Mouse (Mus musculus) liver, postnatal 0 days (tissue): ENCODE results near the gene Wdr37. TPM values are rescaled to one million over a fixed set of nuclear protein-coding genes. Genes with fewer than 3 reads are reported as not detected.

Experiments used
- ATAC-seq: fragments of 200-750 bp; cut with Nextera tagmentation; 2 replicates; pipeline ENCODE4 v1.8.0; 2017; ENCODE audit warnings: mild to moderate bottlenecking, moderate library complexity
- DNase-seq: peaks from one replicate; pipeline ENCODE4 v3.0.0-alpha.2; 2016
- H3K27ac ChIP-seq: fragments of 300-500 bp; sonication (generic); 2 replicates; pipeline ENCODE4 v1.5.1; 2014; ENCODE audit warnings: antibody characterized with exemption, moderate library complexity, mild to moderate bottlenecking, low read depth
- H3K27me3 ChIP-seq: fragments of 300-500 bp; sonication (generic); 2 replicates; pipeline ENCODE4 v1.6.1; 2014; ENCODE audit warnings: low read length, control low read depth, mixed read lengths; ENCODE audit not compliant: insufficient read depth
- H3K36me3 ChIP-seq: fragments of 300-500 bp; sonication (generic); replicated peaks from 2 replicates; pipeline ENCODE4 v1.6.1; 2014; ENCODE audit warnings: mild to moderate bottlenecking, control low read depth, low read length, moderate library complexity, mixed read lengths; ENCODE audit not compliant: insufficient read depth
- H3K4me1 ChIP-seq: fragments of 300-500 bp; sonication (generic); 2 replicates; pipeline ENCODE4 v1.6.1; 2014; ENCODE audit warnings: antibody characterized with exemption, mild to moderate bottlenecking, control low read depth; ENCODE audit not compliant: insufficient read depth
- H3K4me2 ChIP-seq: fragments of 300-500 bp; sonication (generic); 2 replicates; pipeline ENCODE4 v1.6.1; 2014; ENCODE audit warnings: low read depth, mild to moderate bottlenecking, low read length, moderate library complexity, mixed read lengths
- H3K4me3 ChIP-seq: fragments of 300-500 bp; sonication (generic); 2 replicates; pipeline ENCODE4 v1.5.1; 2014; ENCODE audit warnings: low read depth, low read length
- H3K9ac ChIP-seq: fragments of 300-500 bp; sonication (generic); replicated peaks from 2 replicates; pipeline ENCODE4 v1.6.1; 2014; ENCODE audit warnings: mild to moderate bottlenecking, moderate library complexity
- H3K9me3 ChIP-seq: fragments of 300-500 bp; sonication (generic); 2 replicates; pipeline ENCODE4 v1.6.1; 2016; ENCODE audit warnings: mild to moderate bottlenecking, control low read depth, low read length, mixed read lengths
- CTCF ChIP-seq: sonication (generic); IDR thresholded peaks from 2 replicates; pipeline ENCODE4 v1.5.1; 2016; ENCODE audit warnings: antibody characterized with exemption, low read depth
- EP300 ChIP-seq: IDR thresholded peaks from 2 replicates; pipeline ENCODE4 v1.6.1; 2016; ENCODE audit warnings: antibody characterized with exemption, low read depth, mild to moderate bottlenecking
- whole genome bisulfite sequencing: fragments of 180-500 bp; shearing (Covaris S2); extraction: QIAGEN DNeasy Blood & Tissue Kit; methylation state at CpG from one replicate; pipeline ENCODE4 v1.1.7; 2014; ENCODE audit not compliant: insufficient replicate concordance; 5-methylcytosine and 5-hydroxymethylcytosine counted together
- microRNA-seq: library from miRNA; unstranded; fragments of <30 nt; microRNA quantifications from one replicate; pipeline ENCODE4, GENCODE M21; 2016
- polyA plus RNA-seq: library from polyadenylated mRNA; unstranded; fragments of >200 nt; fragmentation: Nextera tagmentation; extraction: Ambion mirVana; gene quantifications from 2 replicates; pipeline ENCODE4 v1.2.1, GENCODE M21; 2015

Gene Wdr37
- polyA plus RNA-seq, 1 experiment from 2014 or later: 5.8 TPM

DNA sequence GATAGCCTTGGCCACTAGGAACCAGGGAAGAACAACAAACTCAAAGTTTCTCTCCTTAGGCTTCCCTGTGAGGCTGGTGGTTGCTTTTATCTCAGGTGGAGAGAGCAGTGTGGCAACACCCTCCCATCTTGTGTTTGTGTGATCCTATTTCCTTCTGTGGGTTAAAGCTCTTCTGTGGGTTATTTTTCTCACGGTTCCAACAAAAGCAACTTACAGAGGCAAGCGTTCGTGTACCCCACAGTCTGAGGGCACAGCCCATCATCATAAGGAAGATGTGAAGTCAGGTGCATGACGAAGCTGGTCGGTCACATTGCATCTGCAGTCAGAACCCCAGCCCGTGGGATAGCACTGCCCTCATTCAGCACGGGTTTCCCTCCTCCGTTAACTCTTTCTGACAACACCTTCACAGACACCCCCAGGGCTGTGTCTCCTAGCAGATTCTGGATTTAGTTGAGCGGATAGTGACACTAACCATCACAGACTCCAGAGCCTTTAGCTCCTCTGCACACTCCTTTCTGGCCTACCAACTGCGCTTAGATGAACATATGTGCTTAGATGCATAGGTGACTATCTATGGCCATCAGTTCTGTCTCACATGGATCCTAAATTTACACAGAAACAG, 87.9 kb downstream of the Wdr37 start:
- Histone ChIP-seq H3K9ac (no peak overlapping the region), H3K4me3 (no peak overlapping the region), H3K27ac (no peak overlapping the region), H3K9me3 (no peaks in the 10 kb centered on the region), H3K27me3 (no peaks in the 10 kb centered on the region), H3K4me2 (no peak overlapping the region), H3K4me1 (no peaks in the 10 kb centered on the region), H3K36me3 (no peaks in the 10 kb centered on the region)
- WGBS: 65% methylated on average over 10 of the region's 10 CpGs
- no peak for ATAC-seq
- DNase-seq: no peak
- TF ChIP-seq CTCF (no peak), EP300 (no peak)

- no peaks in the 10 kb centered on the region for H3K9me3 ChIP-seq
- H3K4me1 ChIP-seq: no peaks in the 10 kb centered on the region
- H3K9ac ChIP-seq: no peak overlapping the region
- H3K27ac ChIP-seq: no peak overlapping the region
- no peaks in the 10 kb centered on the region for H3K27me3 ChIP-seq
- DNase-seq (no peak), ATAC-seq (no peak)
- TF ChIP-seq EP300: no peak
- WGBS: 69% methylated on average over 4 of the region's 4 CpGs
- H3K4me3 ChIP-seq: no peak overlapping the region
- H3K4me2 ChIP-seq: no peak overlapping the region
- no peaks in the 10 kb centered on the region for H3K36me3 ChIP-seq
These were observed 89.1 kb downstream of the Wdr37 start for GRCm38 (mm10) chr13:8782636-8783035.

GRCm38 (mm10) chr13:8780441-8780840, 91.3 kb downstream of the Wdr37 start:
- ATAC-seq (peak; percentile 38), DNase-seq (peak; percentile 67)
- Histone ChIP-seq H3K36me3 (no peaks in the 10 kb centered on the region), H3K4me2 (no peak overlapping the region), H3K9ac (no peak overlapping the region), H3K9me3 (no peaks in the 10 kb centered on the region), H3K27ac (no peak overlapping the region), H3K4me3 (no peak overlapping the region), H3K4me1 (no peaks in the 10 kb centered on the region), H3K27me3 (no peaks in the 10 kb centered on the region)
- TF ChIP-seq EP300 (no peak), CTCF (peak; percentile 73)
- WGBS: 36% methylated on average over 4 of the region's 4 CpGs

DNA sequence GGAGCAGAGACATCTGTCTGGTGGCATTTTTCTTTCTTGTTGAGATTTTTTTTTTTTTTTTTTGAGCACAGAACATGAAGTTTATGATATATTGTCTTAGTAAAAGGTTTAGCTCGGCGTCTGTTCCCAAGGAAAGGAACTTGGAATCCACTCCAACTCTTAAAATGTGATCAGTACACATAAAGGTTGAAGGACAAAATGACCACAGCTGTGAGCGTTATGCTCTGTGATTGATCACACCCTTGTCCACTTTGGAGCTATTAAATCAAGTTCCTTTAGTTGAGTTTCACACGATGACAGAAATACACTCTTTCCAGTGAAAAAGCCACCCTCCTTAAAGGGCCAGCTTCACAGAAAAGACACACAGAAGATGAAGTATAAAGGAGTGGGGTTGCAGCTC, 101.1 kb downstream of the Wdr37 start:
- Histone ChIP-seq H3K27ac (no peak overlapping the region), H3K4me2 (no peak overlapping the region), H3K4me1 (no peaks in the 10 kb centered on the region), H3K9me3 (no peaks in the 10 kb centered on the region), H3K9ac (no peak overlapping the region), H3K27me3 (no peaks in the 10 kb centered on the region), H3K36me3 (no peaks in the 10 kb centered on the region), H3K4me3 (no peak overlapping the region)
- WGBS: 76% methylated on average over 4 of the region's 4 CpGs
- ATAC-seq: no peak
- TF ChIP-seq CTCF (no peak), EP300 (no peak)
- no peak for DNase-seq

GRCm38 (mm10) chr13:8769654-8770227, 102.0 kb downstream of the Wdr37 start:
- no peaks in the 10 kb centered on the region for H3K9me3 ChIP-seq
- no peak overlapping the region for H3K9ac ChIP-seq
- DNase-seq (no peak), ATAC-seq (no peak)
- no peaks in the 10 kb centered on the region for H3K36me3 ChIP-seq
- H3K27ac ChIP-seq: no peak overlapping the region
- WGBS: 83% methylated on average over 7 of the region's 7 CpGs
- no peak overlapping the region for H3K4me3 ChIP-seq
- no peaks in the 10 kb centered on the region for H3K27me3 ChIP-seq
- H3K4me2 ChIP-seq: no peak overlapping the region
- H3K4me1 ChIP-seq: no peaks in the 10 kb centered on the region
- TF ChIP-seq CTCF (no peak), EP300 (no peak)

- Histone ChIP-seq H3K9me3 (no peaks in the 10 kb centered on the region), H3K4me1 (no peaks in the 10 kb centered on the region), H3K9ac (no peak overlapping the region), H3K4me2 (no peak overlapping the region), H3K27ac (no peak overlapping the region), H3K27me3 (no peaks in the 10 kb centered on the region), H3K36me3 (no peaks in the 10 kb centered on the region), H3K4me3 (no peak overlapping the region)
- ATAC-seq (no peak), DNase-seq (no peak)
- 22% methylated on average over 8 of the region's 8 CpGs for WGBS
- TF ChIP-seq CTCF: no peak
- no peak for TF ChIP-seq EP300
These were observed 110.8 kb downstream of the Wdr37 start for GRCm38 (mm10) chr13:8760940-8761339.

Small RNAs within 50 kb of the gene (microRNA-seq; reads per million reads assigned to microRNA genes)
- gene Gm22750: not detected

Other genes with a start within 250 kb of the Wdr37 start
- 31.2 and 35.0 TPM in 2 replicates for gene Idi1, start 13.6 kb upstream of the Wdr37 start, polyA plus RNA-seq
- gene Gm9745, start 76.3 kb upstream of the Wdr37 start, polyA plus RNA-seq: not detected in 2 replicates
- gene Idi2, start 81.0 kb upstream of the Wdr37 start, polyA plus RNA-seq: not detected in 2 replicates
- 35.7 and 38.9 TPM in 2 replicates for gene Gtpbp4, start 124.2 kb upstream of the Wdr37 start, polyA plus RNA-seq
- 17.4 and 20.3 TPM in 2 replicates for gene Larp4b, start 222.0 kb upstream of the Wdr37 start, polyA plus RNA-seq